Mouse (Mus musculus) liver, adult 2 months (tissue): Measurements from ENCODE around the gene Gm28035. TPM values are rescaled to one million over a fixed set of nuclear protein-coding genes. Genes with fewer than 3 reads are reported as not detected.
A peak's percentile ranks its signal among the peaks of the same experiment; 100 is the strongest.

Experiments used
- DNase-seq: peaks from one replicate; pipeline ENCODE4 v3.0.0-alpha.2; 2011; ENCODE audit warnings: low read depth, low spot score; ENCODE audit errors: extremely low read depth
- H3K27ac ChIP-seq: fragments of 200-500 bp; replicated peaks from 2 replicates; pipeline ENCODE4 v1.5.1; 2012; ENCODE audit warnings: low read depth, mild to moderate bottlenecking, control low read depth, inconsistent platforms, low read length; ENCODE audit not compliant: insufficient read depth
- H3K27me3 ChIP-seq: fragments of 200-500 bp; 2 replicates; pipeline ENCODE4 v1.6.1; 2012; ENCODE audit warnings: mild to moderate bottlenecking, moderate library complexity, low read length, inconsistent platforms; ENCODE audit not compliant: control insufficient read depth, insufficient read depth
- H3K36me3 ChIP-seq: fragments of 200-500 bp; 2 replicates; pipeline ENCODE4 v1.6.1; 2012; ENCODE audit warnings: low read length, inconsistent platforms; ENCODE audit not compliant: control insufficient read depth, insufficient read depth
- H3K4me1 ChIP-seq: fragments of 200-500 bp; 2 replicates; pipeline ENCODE4 v1.6.1; 2011; ENCODE audit warnings: low read length; ENCODE audit not compliant: control insufficient read depth, insufficient read depth
- H3K4me3 ChIP-seq: fragments of 200-500 bp; 2 replicates; pipeline ENCODE4 v1.5.1; 2011; ENCODE audit warnings: low read depth, mild to moderate bottlenecking, control low read depth, low read length, moderate library complexity; ENCODE audit not compliant: insufficient read depth
- H3K79me2 ChIP-seq: fragments of 200-500 bp; 2 replicates; pipeline ENCODE4 v1.6.1; 2012; ENCODE audit warnings: inconsistent platforms, mild to moderate bottlenecking, low read length, moderate library complexity; ENCODE audit not compliant: control insufficient read depth, insufficient read depth
- H3K9ac ChIP-seq: fragments of 200-500 bp; 2 replicates; pipeline ENCODE4 v1.6.1; 2012; ENCODE audit warnings: low read depth, mild to moderate bottlenecking, control low read depth, inconsistent platforms, low read length
- CTCF ChIP-seq: fragments of 200-500 bp; IDR thresholded peaks from 2 replicates; pipeline ENCODE4 v1.5.1; 2011; ENCODE audit warnings: low read depth, low read length, control low read depth
- POLR2A ChIP-seq: fragments of 200-500 bp; IDR thresholded peaks from 2 replicates; pipeline ENCODE4 v1.6.1; 2011; ENCODE audit warnings: low read length, control low read depth; ENCODE audit not compliant: insufficient read depth; ENCODE audit errors: extremely low read depth
- whole genome bisulfite sequencing: fragments of 180-500 bp; shearing (Covaris S2); methylation state at CpG from one replicate; pipeline ENCODE4 v1.1.7; 2018; 5-methylcytosine and 5-hydroxymethylcytosine counted together
- polyA plus RNA-seq: library from polyadenylated mRNA; depleted of rRNA; stranded (reverse); fragments of >200 nt; gene quantifications from 2 replicates; pipeline ENCODE4 v1.2.3, GENCODE M21; 2012
- total RNA-seq: library from RNA; depleted of rRNA; stranded (reverse); fragments of >200 nt; gene quantifications from 2 replicates; pipeline ENCODE4 v1.2.3, GENCODE M21; 2014

The Gm28035 gene
- total and polyA plus RNA-seq, 2 experiments = 5.1 to 8.6 TPM

DNA sequence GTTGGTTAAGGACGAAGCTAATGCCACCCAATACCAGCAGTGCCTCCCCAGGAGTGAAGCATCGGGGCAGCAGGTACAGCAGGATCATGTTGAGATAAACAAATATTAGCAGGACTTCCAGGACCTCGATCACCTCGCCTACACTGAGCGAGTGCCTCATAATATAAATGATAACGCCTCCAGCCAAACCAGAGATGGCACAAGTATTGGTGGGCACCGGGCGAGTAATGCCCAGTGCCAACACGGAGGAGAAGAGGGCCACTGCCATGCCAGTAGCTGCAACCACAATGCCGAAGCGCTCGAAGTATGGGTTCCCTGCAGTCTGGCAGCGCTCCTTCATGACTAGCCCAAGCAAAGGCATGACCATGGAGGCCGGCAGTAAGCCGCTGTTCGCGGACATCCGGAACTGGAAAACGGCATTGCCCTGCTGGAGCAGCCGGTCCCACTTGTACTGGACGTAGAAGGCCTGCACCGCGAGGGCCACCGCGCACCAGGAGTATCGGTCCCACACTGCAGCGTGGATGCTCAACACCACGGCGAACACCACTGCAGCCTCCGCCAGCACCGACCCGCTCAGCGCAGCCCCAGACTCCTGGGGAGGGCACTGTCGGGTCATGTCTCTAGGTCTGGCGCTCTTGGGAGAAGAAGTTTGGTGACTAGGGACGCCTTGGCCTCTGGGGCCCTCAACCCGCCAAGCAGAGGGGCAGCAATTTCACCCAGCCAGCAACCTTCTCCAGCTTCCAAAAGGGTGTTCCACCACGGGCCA, 45.2 kb downstream of the Gm28035 start:
- Histone ChIP-seq H3K4me1 (peaks cover 8% of the 10 kb centered on the region), H3K36me3 (no peaks in the 10 kb centered on the region), H3K27ac (peak overlapping the region; percentile 45), H3K9ac (peak overlapping the region; percentile 88), H3K79me2 (peaks cover 24% of the 10 kb centered on the region; the same call in 1 of the 2 replicates), H3K27me3 (no peaks in the 10 kb centered on the region), H3K4me3 (peak overlapping the region; percentile 97)
- no peak for DNase-seq
- TF ChIP-seq CTCF (no peak), POLR2A (no peak)
- 4% methylated on average over 38 of the region's 38 CpGs for WGBS

DNA sequence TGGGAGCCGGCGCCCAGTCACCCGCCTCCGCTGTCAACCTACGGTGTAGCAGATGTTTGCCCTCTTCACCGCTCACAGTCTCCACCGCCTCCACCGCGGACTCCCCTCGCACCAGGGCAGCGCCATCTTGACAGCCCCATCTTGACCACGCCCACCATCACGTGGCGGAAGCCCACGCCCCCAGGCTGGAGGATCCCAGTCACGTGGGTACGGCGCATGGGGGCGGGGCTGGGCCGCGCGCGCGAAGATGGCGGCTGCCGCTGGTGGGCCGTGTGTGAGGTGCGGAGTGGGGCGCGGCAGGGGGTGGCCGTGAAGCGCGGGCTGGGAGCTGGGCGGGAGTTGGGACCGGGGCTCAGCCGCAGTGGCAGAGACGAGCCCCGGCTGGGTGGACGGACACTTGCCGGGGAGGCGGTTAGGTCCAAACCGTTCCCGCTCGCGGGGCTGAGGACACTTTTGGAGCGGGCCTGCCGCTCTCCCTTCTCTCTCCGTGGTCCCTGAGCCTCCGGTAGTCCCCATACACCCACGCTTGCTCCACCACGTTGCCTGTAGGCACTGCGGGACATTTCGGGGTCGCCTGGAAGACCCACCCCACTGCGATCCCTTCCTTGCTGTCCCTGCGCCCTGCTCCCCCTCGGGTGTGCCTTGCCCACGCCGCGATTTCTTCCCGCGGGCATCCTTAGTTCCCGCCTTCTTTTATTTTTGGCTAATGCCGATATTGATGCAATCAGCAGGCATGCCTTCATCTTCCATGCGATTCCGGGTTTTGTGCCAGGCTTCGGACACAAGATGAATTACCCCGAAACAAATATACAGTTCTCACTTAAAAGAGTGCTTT, 46.0 kb downstream of the Gm28035 start, which contains the start of the genes Dolk and Nup188:
Gene Dolk, minus strand, starts transcription at position 143 of the 835 bp plus-strand sequence.
Gene Nup188, plus strand, starts transcription at position 206 of the 835 bp plus-strand sequence.
- Histone ChIP-seq H3K27ac (peak within 1 kb of the TSS; percentile 45), H3K4me1 (peaks cover 8% of the 10 kb centered on the region), H3K4me3 (peak within 1 kb of the TSS; percentile 97), H3K9ac (peak within 1 kb of the TSS; percentile 92), H3K79me2 (peaks cover 26% of the 10 kb centered on the region; the same call in 1 of the 2 replicates), H3K36me3 (no peaks in the 10 kb centered on the region), H3K27me3 (no peaks in the 10 kb centered on the region)
- DNase-seq = peak; percentile 69
- peak; percentile 75 for TF ChIP-seq POLR2A
- no peak for TF ChIP-seq CTCF
- under 1% methylated on average over 55 of the region's 68 CpGs for WGBS

DNA sequence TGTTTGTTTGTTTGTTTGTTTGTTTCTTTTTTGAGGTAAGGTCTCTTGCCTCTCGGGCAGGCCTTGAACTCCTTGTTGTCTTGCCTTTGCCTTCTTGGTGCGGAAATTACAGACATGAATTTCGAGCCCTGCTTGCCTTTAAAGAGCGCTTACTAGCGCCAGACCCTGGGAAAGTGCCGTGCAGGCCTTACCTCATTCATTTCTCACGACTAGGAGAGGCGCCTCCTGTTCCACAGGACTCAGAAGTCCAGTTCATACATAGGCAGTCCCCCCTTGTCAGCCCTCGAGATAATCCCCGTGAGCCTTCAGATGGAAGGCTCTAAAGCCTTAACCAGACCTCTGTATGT, 46.6 kb downstream of the Gm28035 start:
- TF ChIP-seq CTCF (no peak), POLR2A (no peak)
- H3K4me1 ChIP-seq = peaks cover 8% of the 10 kb centered on the region
- H3K27me3 ChIP-seq = no peaks in the 10 kb centered on the region
- H3K79me2 ChIP-seq = peaks cover 26% of the 10 kb centered on the region; the same call in 1 of the 2 replicates
- no peak overlapping the region; the same call in 1 of the 2 replicates for H3K9ac ChIP-seq
- DNase-seq = no peak
- 4% methylated on average over 10 of the region's 10 CpGs for WGBS
- peak overlapping the region; percentile 97 for H3K4me3 ChIP-seq
- no peak overlapping the region for H3K27ac ChIP-seq
- no peaks in the 10 kb centered on the region for H3K36me3 ChIP-seq

DNA sequence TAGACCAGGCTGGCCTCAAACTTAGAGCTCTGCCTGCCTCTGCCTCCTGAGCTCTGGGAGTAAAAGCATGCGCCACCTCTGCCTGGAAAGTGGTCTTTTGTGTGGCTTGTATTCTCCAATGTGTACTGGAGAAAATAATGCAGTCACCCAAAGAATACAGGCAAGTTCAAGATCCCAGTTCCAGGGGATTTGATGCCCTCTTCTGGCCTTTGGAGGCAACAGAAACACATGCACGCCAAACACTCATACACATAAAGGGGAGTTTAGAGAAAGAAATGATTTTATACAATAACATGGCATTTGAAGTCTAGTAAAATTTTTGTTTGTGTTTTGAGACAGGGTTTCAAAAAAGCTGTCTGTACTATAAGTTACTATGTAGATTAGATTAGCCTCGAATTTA, 59.2 kb downstream of the Gm28035 start:
- H3K9ac ChIP-seq = no peak overlapping the region
- H3K79me2 ChIP-seq = no peaks in the 10 kb centered on the region
- H3K27ac ChIP-seq = no peak overlapping the region
- no peak for TF ChIP-seq POLR2A
- TF ChIP-seq CTCF = no peak
- no peak for DNase-seq
- H3K36me3 ChIP-seq = peaks cover 33% of the 10 kb centered on the region
- WGBS = 81% methylated on average over 3 of the region's 3 CpGs
- no peak overlapping the region for H3K4me3 ChIP-seq
- H3K27me3 ChIP-seq = no peaks in the 10 kb centered on the region
- no peaks in the 10 kb centered on the region for H3K4me1 ChIP-seq

DNA sequence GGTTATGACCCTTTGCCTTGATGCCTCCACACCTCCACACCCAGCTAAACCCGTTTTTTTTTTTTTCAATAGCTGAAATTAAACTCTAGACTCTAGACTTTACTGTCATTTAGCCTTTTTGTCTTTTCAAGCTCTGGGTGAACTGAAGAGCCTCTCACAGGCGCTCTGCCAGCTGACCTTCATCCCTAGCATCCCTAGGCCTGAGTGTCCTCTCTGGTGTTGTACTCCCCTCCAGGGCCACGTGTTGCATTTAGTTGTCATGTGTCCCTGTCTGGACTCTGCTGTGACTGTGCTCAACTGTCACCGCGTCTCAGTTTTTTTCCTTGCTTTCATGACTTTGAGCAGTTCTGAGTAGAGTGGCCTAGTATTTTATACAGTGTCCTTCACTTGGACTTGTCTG, 59.6 kb downstream of the Gm28035 start:
- Histone ChIP-seq H3K79me2 (no peaks in the 10 kb centered on the region), H3K27ac (no peak overlapping the region), H3K4me1 (no peaks in the 10 kb centered on the region), H3K4me3 (no peak overlapping the region), H3K9ac (no peak overlapping the region), H3K36me3 (peaks cover 37% of the 10 kb centered on the region), H3K27me3 (no peaks in the 10 kb centered on the region)
- DNase-seq = no peak
- TF ChIP-seq CTCF (no peak), POLR2A (no peak)
- 79% methylated on average over 5 of the region's 5 CpGs for WGBS
